Mouse (Mus musculus): Measurements from ENCODE around the gene Caly. TPM values are rescaled to one million over a fixed set of nuclear protein-coding genes. Genes with fewer than 3 reads are reported as not detected.

Gene Caly
- polyA plus RNA-seq, 1 experiment, result not detected

DNA sequence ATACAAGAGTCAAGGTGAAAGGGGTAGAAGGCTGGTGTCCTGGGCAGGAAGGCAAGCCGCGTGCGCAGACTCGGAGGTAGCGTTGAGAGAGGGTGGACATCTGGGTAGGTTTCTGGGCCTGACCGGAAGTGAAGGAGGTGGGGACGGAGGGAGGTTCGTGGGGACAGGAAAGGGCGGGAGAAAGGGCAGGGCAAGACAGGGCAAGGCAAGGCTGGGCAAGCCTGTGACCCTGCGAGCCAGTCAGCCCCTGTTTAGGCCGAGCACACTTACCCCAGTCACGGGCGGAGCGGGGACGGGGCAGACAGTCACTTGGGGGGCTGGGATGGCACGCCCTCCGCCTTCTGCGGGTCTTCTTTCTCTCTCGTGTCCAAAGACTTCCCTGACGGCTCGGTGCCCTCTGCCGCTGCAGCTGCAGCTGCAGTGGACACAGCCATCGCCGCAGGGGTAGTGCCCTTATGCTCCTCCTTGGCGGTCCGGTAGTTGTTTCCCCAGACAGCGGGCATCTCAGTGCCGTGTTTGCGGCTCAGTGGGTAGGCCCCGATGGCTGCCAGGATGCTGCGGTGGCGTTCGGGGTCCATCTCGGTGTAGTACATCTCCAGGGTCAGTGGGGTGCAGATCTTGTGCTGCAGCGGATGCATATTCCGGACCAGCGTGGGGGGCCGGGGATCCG, 12.2 kb downstream of the Caly start:
- no peak for DNase-seq (ENCODE audit: low read depth in 1 of 2, low spot score in 2 of 2)
- TF ChIP-seq CTCF (IDR thresholded peaks at IDR 0.05; ENCODE audit: extremely low read depth, insufficient read depth, insufficient read length, insufficient replicate concordance), result no peak
- TF ChIP-seq POLR2A (IDR thresholded peaks at IDR 0.05; ENCODE audit: low read depth, low read length), result no peak
- peaks cover 2% of the 10 kb centered on the region; the same call in 1 of the 2 replicates for H3K27me3 ChIP-seq (ENCODE audit: control insufficient read depth, insufficient read depth, low read length)
- H3K4me1 ChIP-seq (ENCODE audit: control insufficient read depth, insufficient read depth, insufficient read length), result no peaks in the 10 kb centered on the region
- WGBS, result 47% methylated on average over 39 of the region's 39 CpGs
- H3K4me3 ChIP-seq (ENCODE audit: extremely low read depth, insufficient read depth, insufficient read length), result no peak overlapping the region; the same call in 1 of the 2 replicates
- H3K36me3 ChIP-seq (ENCODE audit: control insufficient read depth, insufficient read depth, low read length), result no peaks in the 10 kb centered on the region
- no peak overlapping the region for H3K27ac ChIP-seq (ENCODE audit: insufficient read depth, low read length)

DNA sequence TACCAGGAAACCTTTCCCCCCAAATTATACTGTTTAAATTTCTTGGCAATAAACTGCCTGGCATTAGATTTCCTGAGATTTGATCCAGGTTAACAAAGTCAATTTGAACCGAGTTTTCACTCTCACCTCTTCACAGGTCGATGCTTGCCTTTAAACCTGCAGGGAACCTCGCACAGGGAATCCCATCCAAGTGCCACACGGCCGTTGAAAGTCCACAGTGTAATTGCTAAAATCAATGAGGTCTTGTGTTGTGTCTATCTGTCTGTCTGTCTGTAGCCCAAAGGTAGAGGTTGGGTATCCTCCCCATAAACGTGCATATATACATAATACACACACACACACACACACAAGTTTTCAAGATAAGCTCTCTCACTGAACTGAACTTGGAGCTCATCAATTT, 15.0 kb downstream of the Caly start:
- no peak for DNase-seq (ENCODE audit: low read depth in 1 of 2, low spot score in 2 of 2)
- Histone ChIP-seq H3K4me1 (ENCODE audit: control insufficient read depth, insufficient read depth, insufficient read length) (no peaks in the 10 kb centered on the region), H3K36me3 (ENCODE audit: control insufficient read depth, insufficient read depth, low read length) (no peaks in the 10 kb centered on the region), H3K27ac (ENCODE audit: insufficient read depth, low read length) (no peak overlapping the region), H3K4me3 (ENCODE audit: extremely low read depth, insufficient read depth, insufficient read length) (no peak overlapping the region), H3K27me3 (ENCODE audit: control insufficient read depth, insufficient read depth, low read length) (peaks cover 2% of the 10 kb centered on the region; the same call in 1 of the 2 replicates)
- 70% methylated on average over 6 of the region's 6 CpGs for WGBS
- no peak for TF ChIP-seq POLR2A (IDR thresholded peaks at IDR 0.05; ENCODE audit: low read depth, low read length)
- TF ChIP-seq CTCF (IDR thresholded peaks at IDR 0.05; ENCODE audit: extremely low read depth, insufficient read depth, insufficient read length, insufficient replicate concordance), result no peak

DNA sequence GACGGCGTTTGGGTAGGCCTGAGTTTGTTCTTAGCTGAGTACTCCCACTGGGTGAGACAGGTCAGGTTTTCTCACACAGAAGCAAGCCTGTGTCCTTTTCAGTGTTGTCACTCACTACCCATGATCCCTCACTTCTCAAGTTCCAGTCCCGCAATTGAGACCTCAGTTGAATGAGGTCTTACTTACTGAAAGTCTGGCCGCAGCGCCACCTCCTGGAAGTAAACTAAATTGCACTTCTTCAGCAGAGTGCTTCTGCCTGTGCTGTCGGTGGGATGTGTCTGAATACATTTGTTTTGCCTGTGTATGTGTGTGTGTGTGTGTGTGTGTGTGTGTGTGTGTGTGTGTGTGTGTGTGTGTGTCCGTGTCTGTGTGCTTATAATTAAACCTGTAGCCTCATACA, 19.3 kb downstream of the Caly start:
- Histone ChIP-seq H3K27ac (ENCODE audit: insufficient read depth, low read length) (no peak overlapping the region), H3K4me3 (ENCODE audit: extremely low read depth, insufficient read depth, insufficient read length) (no peak overlapping the region), H3K36me3 (ENCODE audit: control insufficient read depth, insufficient read depth, low read length) (no peaks in the 10 kb centered on the region), H3K27me3 (ENCODE audit: control insufficient read depth, insufficient read depth, low read length) (peaks cover 13% of the 10 kb centered on the region), H3K4me1 (ENCODE audit: control insufficient read depth, insufficient read depth, insufficient read length) (no peaks in the 10 kb centered on the region; the same call in none of the 2 replicates)
- peak; percentile 59; the same call in 1 of the 2 replicates for TF ChIP-seq CTCF (IDR thresholded peaks at IDR 0.05; ENCODE audit: extremely low read depth, insufficient read depth, insufficient read length, insufficient replicate concordance)
- TF ChIP-seq POLR2A (IDR thresholded peaks at IDR 0.05; ENCODE audit: low read depth, low read length), result no peak
- WGBS, result 20% methylated on average over 7 of the region's 7 CpGs
- DNase-seq (ENCODE audit: low read depth in 1 of 2, low spot score in 2 of 2), result peak; percentile 27 to 48

DNA sequence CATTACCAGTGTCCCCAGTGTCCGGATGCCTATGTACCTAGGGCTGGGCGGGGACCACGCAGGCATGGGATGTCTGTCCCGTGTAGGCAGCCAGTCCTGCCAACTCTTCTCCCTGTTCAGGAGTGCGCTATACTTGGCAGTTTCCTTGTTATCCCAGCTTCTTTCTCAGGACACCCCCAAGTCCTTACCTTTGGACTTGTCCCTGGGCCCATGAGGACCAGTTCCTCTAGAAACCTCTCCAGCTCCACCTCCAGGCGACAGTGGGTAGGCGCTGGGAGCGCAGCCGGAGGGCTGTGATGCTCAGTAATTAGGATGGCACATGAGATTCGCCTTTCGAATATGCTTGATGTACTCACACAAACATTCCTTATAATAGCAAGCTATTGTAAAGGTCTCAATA, 20.0 kb downstream of the Caly start:
- no peaks in the 10 kb centered on the region for H3K36me3 ChIP-seq (ENCODE audit: control insufficient read depth, insufficient read depth, low read length)
- H3K4me3 ChIP-seq (ENCODE audit: extremely low read depth, insufficient read depth, insufficient read length), result no peak overlapping the region
- no peaks in the 10 kb centered on the region; the same call in none of the 2 replicates for H3K4me1 ChIP-seq (ENCODE audit: control insufficient read depth, insufficient read depth, insufficient read length)
- H3K27me3 ChIP-seq (ENCODE audit: control insufficient read depth, insufficient read depth, low read length), result peaks cover 16% of the 10 kb centered on the region
- TF ChIP-seq CTCF (IDR thresholded peaks at IDR 0.05; ENCODE audit: extremely low read depth, insufficient read depth, insufficient read length, insufficient replicate concordance), result no peak
- TF ChIP-seq POLR2A (IDR thresholded peaks at IDR 0.05; ENCODE audit: low read depth, low read length), result no peak
- no peak overlapping the region for H3K27ac ChIP-seq (ENCODE audit: insufficient read depth, low read length)
- no peak for DNase-seq (ENCODE audit: low read depth in 1 of 2, low spot score in 2 of 2)
- 31% methylated on average over 11 of the region's 11 CpGs for WGBS

DNA sequence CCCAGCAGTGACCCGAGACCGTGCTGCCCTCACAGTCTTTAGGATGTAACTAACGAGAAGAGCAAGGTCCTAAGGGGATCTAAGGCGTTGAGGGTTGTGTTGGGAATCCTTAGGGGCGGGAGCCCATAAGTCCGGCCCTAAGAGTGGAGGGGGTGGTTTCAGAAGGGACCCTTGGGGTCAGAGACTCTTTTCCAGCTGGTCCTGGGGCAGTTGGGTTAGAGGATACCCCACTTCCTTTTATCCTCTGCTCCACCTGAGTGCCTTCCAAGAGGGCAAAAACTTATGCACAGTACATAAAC, 20.6 kb downstream of the Caly start:
- 6% methylated on average over 6 of the region's 6 CpGs for WGBS
- H3K27me3 ChIP-seq (ENCODE audit: control insufficient read depth, insufficient read depth, low read length), result peaks cover 16% of the 10 kb centered on the region
- no peaks in the 10 kb centered on the region; the same call in none of the 2 replicates for H3K4me1 ChIP-seq (ENCODE audit: control insufficient read depth, insufficient read depth, insufficient read length)
- no peak for DNase-seq (ENCODE audit: low read depth in 1 of 2, low spot score in 2 of 2)
- no peaks in the 10 kb centered on the region for H3K36me3 ChIP-seq (ENCODE audit: control insufficient read depth, insufficient read depth, low read length)
- TF ChIP-seq POLR2A (IDR thresholded peaks at IDR 0.05; ENCODE audit: low read depth, low read length), result no peak
- no peak overlapping the region for H3K4me3 ChIP-seq (ENCODE audit: extremely low read depth, insufficient read depth, insufficient read length)
- H3K27ac ChIP-seq (ENCODE audit: insufficient read depth, low read length), result no peak overlapping the region

DNA sequence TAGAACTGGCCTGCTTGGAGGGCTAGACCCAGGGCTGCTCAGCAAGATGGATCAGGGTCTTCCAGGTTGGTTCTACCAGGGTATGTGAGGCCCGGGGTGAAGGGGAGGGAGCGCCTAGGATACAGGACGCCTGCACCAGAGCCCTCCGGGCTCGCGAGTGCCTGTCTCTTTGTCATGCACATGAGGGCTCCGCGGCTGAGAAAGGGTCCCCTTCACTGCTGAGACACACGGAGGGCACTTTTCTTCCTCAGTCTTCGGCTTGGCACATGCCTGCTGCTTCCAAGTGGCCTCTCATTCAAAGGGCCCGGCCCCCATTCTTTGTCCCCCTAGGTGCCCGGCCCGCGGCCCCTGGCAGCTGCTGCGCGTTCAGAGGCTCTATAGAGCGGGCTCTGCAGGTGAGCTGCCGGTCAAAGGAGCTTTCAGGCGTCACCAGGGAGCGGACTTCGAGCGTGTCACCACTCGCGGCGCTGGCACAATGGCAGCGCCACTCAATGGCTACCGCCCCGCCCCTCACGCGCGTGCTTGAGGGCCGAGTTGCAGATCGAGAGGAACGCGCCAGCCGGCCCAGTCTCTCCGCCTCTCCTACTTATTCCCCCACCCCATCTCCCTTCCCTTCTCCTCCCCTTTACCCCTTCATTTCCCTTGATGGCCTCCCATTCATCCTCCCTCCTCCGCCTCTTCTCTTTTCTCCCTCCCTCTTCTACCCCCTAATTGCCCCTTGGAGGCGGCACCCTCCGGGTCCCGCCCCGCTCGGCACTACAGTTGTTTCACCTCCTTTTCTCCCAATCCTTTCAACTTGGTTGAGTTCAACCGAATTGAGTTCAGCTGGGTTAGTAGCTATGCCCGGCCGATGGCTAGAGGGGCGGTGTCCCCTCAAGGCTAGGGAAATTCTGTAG, 21.2 kb downstream of the Caly start:
- no peak for TF ChIP-seq POLR2A (IDR thresholded peaks at IDR 0.05; ENCODE audit: low read depth, low read length)
- TF ChIP-seq CTCF (IDR thresholded peaks at IDR 0.05; ENCODE audit: extremely low read depth, insufficient read depth, insufficient read length, insufficient replicate concordance), result no peak
- Histone ChIP-seq H3K36me3 (ENCODE audit: control insufficient read depth, insufficient read depth, low read length) (no peaks in the 10 kb centered on the region), H3K27ac (ENCODE audit: insufficient read depth, low read length) (no peak overlapping the region), H3K4me3 (ENCODE audit: extremely low read depth, insufficient read depth, insufficient read length) (no peak overlapping the region), H3K4me1 (ENCODE audit: control insufficient read depth, insufficient read depth, insufficient read length) (no peaks in the 10 kb centered on the region; the same call in none of the 2 replicates), H3K27me3 (ENCODE audit: control insufficient read depth, insufficient read depth, low read length) (peaks cover 16% of the 10 kb centered on the region)
- 5% methylated on average over 47 of the region's 47 CpGs for WGBS
- DNase-seq (ENCODE audit: low read depth in 1 of 2, low spot score in 2 of 2), result no peak

DNA sequence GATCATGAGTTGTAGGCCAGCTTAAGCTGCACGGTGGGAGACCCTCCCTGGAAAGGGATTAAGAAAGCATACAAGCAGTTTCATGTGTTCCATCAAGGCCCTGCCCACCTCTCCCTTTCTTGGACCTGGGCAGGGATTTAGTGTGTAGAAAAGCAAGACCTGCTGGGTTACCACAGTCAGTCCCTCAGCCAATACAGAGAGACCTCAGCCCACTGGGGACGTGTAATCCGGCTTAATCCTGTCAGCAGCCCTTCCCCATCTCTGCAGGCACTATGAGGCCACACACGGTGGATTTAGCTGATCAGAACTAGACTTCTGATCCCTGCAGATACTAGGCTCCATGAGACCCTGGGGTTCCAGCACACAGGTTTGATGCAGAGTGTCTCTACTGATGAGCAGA, 22.7 kb downstream of the Caly start:
- no peaks in the 10 kb centered on the region for H3K36me3 ChIP-seq (ENCODE audit: control insufficient read depth, insufficient read depth, low read length)
- TF ChIP-seq POLR2A (IDR thresholded peaks at IDR 0.05; ENCODE audit: low read depth, low read length), result no peak
- TF ChIP-seq CTCF (IDR thresholded peaks at IDR 0.05; ENCODE audit: extremely low read depth, insufficient read depth, insufficient read length, insufficient replicate concordance), result no peak
- H3K27me3 ChIP-seq (ENCODE audit: control insufficient read depth, insufficient read depth, low read length), result peaks cover 18% of the 10 kb centered on the region
- no peak for DNase-seq (ENCODE audit: low read depth in 1 of 2, low spot score in 2 of 2)
- no peak overlapping the region for H3K27ac ChIP-seq (ENCODE audit: insufficient read depth, low read length)
- H3K4me1 ChIP-seq (ENCODE audit: control insufficient read depth, insufficient read depth, insufficient read length), result no peaks in the 10 kb centered on the region; the same call in none of the 2 replicates
- 56% methylated on average over 4 of the region's 4 CpGs for WGBS
- H3K4me3 ChIP-seq (ENCODE audit: extremely low read depth, insufficient read depth, insufficient read length), result no peak overlapping the region

All from spleen, adult 2 months (tissue).